Mouse (Mus musculus) spleen, embryonic (tissue): ENCODE measurements around the gene Nr6a1.

Experiments
- CTCF ChIA-PET: fragments of 350-600 bp; sonication (Branson Sonifier 250); formaldehyde crosslinking; loops from one replicate; lab custom pipeline; 2022; lab: Charles Lee

The Nr6a1 gene

GRCm38 (mm10) chr2:38718676-38719075, 208.8 kb downstream of the Nr6a1 start:
- CTCF ChIA-PET, result no interaction called here

- CTCF ChIA-PET, result no interaction called here
Measured at GRCm38 (mm10) chr2:38717436-38717835, 210.1 kb downstream of the Nr6a1 start.

- CTCF ChIA-PET, result no interaction called here
Measured at GRCm38 (mm10) chr2:38714324-38714723, 213.2 kb downstream of the Nr6a1 start, which contains the start of gene Nr5a1. TSS of gene Nr5a1 (minus strand) at chr2:38714542.

GRCm38 (mm10) chr2:38713596-38713995, 213.9 kb downstream of the Nr6a1 start:
- CTCF ChIA-PET, result no interaction called here

- CTCF ChIA-PET, result no interaction called here
Measured at GRCm38 (mm10) chr2:38712769-38713125, 214.7 kb downstream of the Nr6a1 start.

- CTCF ChIA-PET, result no interaction called here
Measured at GRCm38 (mm10) chr2:38712076-38712768, 215.3 kb downstream of the Nr6a1 start.

GRCm38 (mm10) chr2:38711421-38711861, 216.0 kb downstream of the Nr6a1 start:
- CTCF ChIA-PET, result no interaction called here

- CTCF ChIA-PET, result no interaction called here
Measured at GRCm38 (mm10) chr2:38710304-38711241, 216.9 kb downstream of the Nr6a1 start.

- CTCF ChIA-PET, result no interaction called here
Measured at GRCm38 (mm10) chr2:38708907-38709688, 218.4 kb downstream of the Nr6a1 start.

- CTCF ChIA-PET, result interaction anchor here (0.7 kb wide), 1 partner anchor 69 kb away, joined by 3 read pairs; no protein-coding TSS in a partner anchor
Measured at GRCm38 (mm10) chr2:38706661-38707060, 220.8 kb downstream of the Nr6a1 start.

GRCm38 (mm10) chr2:38705036-38705435, 222.5 kb downstream of the Nr6a1 start:
- CTCF ChIA-PET, result no interaction called here

- CTCF ChIA-PET, result no interaction called here
Measured at GRCm38 (mm10) chr2:38704336-38704735, 223.2 kb downstream of the Nr6a1 start.

- CTCF ChIA-PET, result no interaction called here
Measured at GRCm38 (mm10) chr2:38700177-38700576, 227.3 kb downstream of the Nr6a1 start.

- CTCF ChIA-PET, result no interaction called here
Measured at GRCm38 (mm10) chr2:38698623-38699022, 228.9 kb downstream of the Nr6a1 start.

- CTCF ChIA-PET, result no interaction called here
Measured at GRCm38 (mm10) chr2:38697128-38698120, 230.1 kb downstream of the Nr6a1 start.

- CTCF ChIA-PET, result no interaction called here
Measured at GRCm38 (mm10) chr2:38695770-38696169, 231.7 kb downstream of the Nr6a1 start.

- CTCF ChIA-PET, result no interaction called here
Measured at GRCm38 (mm10) chr2:38691542-38691941, 235.9 kb downstream of the Nr6a1 start.

GRCm38 (mm10) chr2:38689881-38690280, 237.6 kb downstream of the Nr6a1 start:
- CTCF ChIA-PET, result no interaction called here

GRCm38 (mm10) chr2:38688791-38689520, 238.5 kb downstream of the Nr6a1 start:
- CTCF ChIA-PET, result interaction anchor here (0.6 kb wide), 1 partner anchor 132 kb away, joined by 6 read pairs; no protein-coding TSS in a partner anchor

- CTCF ChIA-PET, result no interaction called here
Measured at GRCm38 (mm10) chr2:38685746-38686145, 241.7 kb downstream of the Nr6a1 start.
